Mouse (Mus musculus): ENCODE data around the gene Gal. TPM values are rescaled to one million over a fixed set of nuclear protein-coding genes. Genes with fewer than 3 reads are reported as not detected.

The Gal gene
- total and polyA plus RNA-seq, 3 experiments: not detected

GRCm38 (mm10) chr19:3405531-3406281 is 8.6 kb downstream of the Gal start:
- Histone ChIP-seq H3K9me3 (replicated peaks; ENCODE audit: low read length) (peaks cover 2% of the 10 kb centered on the region), H3K27ac (ENCODE audit: insufficient read depth, low read depth) (no peak overlapping the region), H3K36me3 (replicated peaks in 1 of 2; ENCODE audit: control insufficient read depth in 1 of 2, insufficient read depth in 1 of 2, low read length in 1 of 2) (no peaks in the 10 kb centered on the region), H3K79me2 (replicated peaks; ENCODE audit: control insufficient read depth, extremely low read depth, insufficient read depth, poor library complexity, severe bottlenecking) (no peaks in the 10 kb centered on the region), H3K27me3 (replicated peaks) (peaks cover 1% of the 10 kb centered on the region), H3K4me2 (ENCODE audit: insufficient read depth, low read depth, poor library complexity, severe bottlenecking) (no peak overlapping the region), H3K4me3 (replicated peaks in 1 of 3; ENCODE audit: low read depth in 2 of 3, low read length in 2 of 3, poor library complexity in 1 of 3) (no peak overlapping the region), H3K9ac (ENCODE audit: insufficient read depth, low read depth) (no peak overlapping the region), H3K4me1 (ENCODE audit: control insufficient read depth in 1 of 2, insufficient read depth in 2 of 2) (peaks cover 2 to 5% of the 10 kb centered on the region in 2 experiments; a peak in 1 of 4 replicates)
- in situ Hi-C loops (cut with MboI; ENCODE audit: low pct_ligation_motif_present, low pct_unique_long_range_greater_than_20kb, low sequenced_read_pairs) (no loop called here), dilution Hi-C loops (cut with MboI; ENCODE audit: extremely low pct_ligation_motif_present, extremely low pct_unique_long_range_greater_than_20kb, low sequenced_read_pairs) (no loop called here)
- DNase-seq (ENCODE audit: extremely low read depth): no peak
- TF ChIP-seq ZMIZ1 (IDR thresholded peaks at IDR 0.05; ENCODE audit: low read depth, low read length): no peak
- TF ChIP-seq HCFC1 (IDR thresholded peaks at IDR 0.05; ENCODE audit: low read depth, low read length): no peak
- no peak for TF ChIP-seq USF1 (IDR thresholded peaks at IDR 0.05; ENCODE audit: low read depth, low read length)
- TF ChIP-seq MYC (IDR thresholded peaks at IDR 0.05; ENCODE audit: low read depth, low read length): no peak
- no peak for TF ChIP-seq JUND (conservative IDR thresholded peaks at IDR 0.05; ENCODE audit: low read depth, low read length)
- no peak for TF ChIP-seq NELFE (IDR thresholded peaks at IDR 0.05; ENCODE audit: low read depth, low read length)
- no peak for TF ChIP-seq MAFK (IDR thresholded peaks at IDR 0.05; ENCODE audit: insufficient replicate concordance, low read length)
- no peak for TF ChIP-seq BHLHE40 (IDR thresholded peaks at IDR 0.05; ENCODE audit: low read depth, low read length)
- TF ChIP-seq E2F4 (IDR thresholded peaks at IDR 0.05; ENCODE audit: insufficient replicate concordance, low read depth, low read length): no peak
- TF ChIP-seq RAD21 (IDR thresholded peaks at IDR 0.05; ENCODE audit: low read depth, low read length): no peak
- TF ChIP-seq ZNF384 (IDR thresholded peaks at IDR 0.05; ENCODE audit: low read depth, low read length): no peak
- no peak for TF ChIP-seq SMC3 (IDR thresholded peaks at IDR 0.05; ENCODE audit: low read depth, low read length)
- no peak for TF ChIP-seq ZC3H11A (IDR thresholded peaks at IDR 0.05; ENCODE audit: low read depth, low read length)
- TF ChIP-seq RCOR1 (conservative IDR thresholded peaks at IDR 0.05; ENCODE audit: low read depth, low read length): no peak
- TF ChIP-seq POLR2A (IDR thresholded peaks at IDR 0.05; ENCODE audit: low read depth, low read length): no peak
- no peak for TF ChIP-seq PAX5 (IDR thresholded peaks at IDR 0.05; ENCODE audit: low read length)
- no peak for TF ChIP-seq EP300 (IDR thresholded peaks at IDR 0.05; ENCODE audit: low read length)
- TF ChIP-seq ZKSCAN1 (IDR thresholded peaks at IDR 0.05; ENCODE audit: borderline replicate concordance, low read depth, low read length): no peak
- no peak for TF ChIP-seq MAZ (IDR thresholded peaks at IDR 0.05; ENCODE audit: low read depth, low read length)
- no peak for TF ChIP-seq POLR2AphosphoS2 (IDR thresholded peaks at IDR 0.05; ENCODE audit: low read depth, low read length)

GRCm38 (mm10) chr19:3404030-3404429 is 10.3 kb downstream of the Gal start:
- Histone ChIP-seq H3K27ac (ENCODE audit: insufficient read depth, low read depth) (no peak overlapping the region), H3K9me3 (replicated peaks; ENCODE audit: low read length) (peaks cover 2% of the 10 kb centered on the region), H3K4me1 (ENCODE audit: control insufficient read depth in 1 of 2, insufficient read depth in 2 of 2) (peaks cover 5% of the 10 kb centered on the region in 2 experiments; a peak in 1 of 4 replicates), H3K79me2 (replicated peaks; ENCODE audit: control insufficient read depth, extremely low read depth, insufficient read depth, poor library complexity, severe bottlenecking) (no peaks in the 10 kb centered on the region), H3K4me2 (ENCODE audit: insufficient read depth, low read depth, poor library complexity, severe bottlenecking) (no peak overlapping the region), H3K4me3 (replicated peaks in 1 of 3; ENCODE audit: low read depth in 2 of 3, low read length in 2 of 3, poor library complexity in 1 of 3) (no peak overlapping the region), H3K27me3 (replicated peaks) (no peaks in the 10 kb centered on the region), H3K36me3 (replicated peaks in 1 of 2; ENCODE audit: control insufficient read depth in 1 of 2, insufficient read depth in 1 of 2, low read length in 1 of 2) (no peaks in the 10 kb centered on the region), H3K9ac (ENCODE audit: insufficient read depth, low read depth) (no peak overlapping the region)
- TF ChIP-seq MAX (IDR thresholded peaks at IDR 0.05; ENCODE audit: low read length) (no peak), ZNF384 (IDR thresholded peaks at IDR 0.05; ENCODE audit: low read depth, low read length) (no peak), IRF4 (IDR thresholded peaks at IDR 0.05; ENCODE audit: low read depth, low read length) (no peak)
- no peak for DNase-seq (ENCODE audit: extremely low read depth)
- in situ Hi-C loops (cut with MboI; ENCODE audit: low pct_ligation_motif_present, low pct_unique_long_range_greater_than_20kb, low sequenced_read_pairs): no loop called here
- dilution Hi-C loops (cut with MboI; ENCODE audit: extremely low pct_ligation_motif_present, extremely low pct_unique_long_range_greater_than_20kb, low sequenced_read_pairs): no loop called here

Measured in CH12.LX (cell line).